Mouse (Mus musculus) MN1 (cell line): ENCODE measurements around the gene Dhx34.
"Not testable (repeated sequence)": the region's sequence is repeated elsewhere in the genome, so short reads cannot be mapped to it uniquely, and the experiment has no call there.

Experiments
- DNase-seq: peaks from one replicate; pipeline ENCODE4 v3.0.0-alpha.2; 2016; ENCODE audit warnings: low spot score

Dhx34 gene

GRCm38 (mm10) chr7:16221582-16222272 is at the start of gene Dhx34:
Dhx34 (minus strand) TSS chr7:16222037.
- DNase-seq = peak; percentile 96

GRCm38 (mm10) chr7:16271139-16271538 is 49.3 kb upstream of the Dhx34 start:
- DNase-seq = no peak

GRCm38 (mm10) chr7:16266593-16266992 is 44.8 kb upstream of the Dhx34 start:
- DNase-seq = not testable (repeated sequence)

GRCm38 (mm10) chr7:16265856-16266255 is 44.0 kb upstream of the Dhx34 start:
- no peak for DNase-seq

GRCm38 (mm10) chr7:16263843-16264242 is 42.0 kb upstream of the Dhx34 start:
- DNase-seq = no peak

GRCm38 (mm10) chr7:16263015-16263787 is 41.4 kb upstream of the Dhx34 start:
- peak; percentile 80 for DNase-seq

- DNase-seq = no peak
Measured at GRCm38 (mm10) chr7:16261097-16261496, 39.3 kb upstream of the Dhx34 start.

GRCm38 (mm10) chr7:16259110-16259590 is 37.3 kb upstream of the Dhx34 start, which contains the start of gene C5ar1:
C5ar1 (minus strand) TSS chr7:16259540.
- DNase-seq = no peak

GRCm38 (mm10) chr7:16257830-16258229 is 36.0 kb upstream of the Dhx34 start:
- no peak for DNase-seq

GRCm38 (mm10) chr7:16255963-16256362 is 34.1 kb upstream of the Dhx34 start:
- not testable (repeated sequence) for DNase-seq

GRCm38 (mm10) chr7:16254195-16254594 is 32.4 kb upstream of the Dhx34 start:
- no peak for DNase-seq

GRCm38 (mm10) chr7:16250687-16251086 is 28.9 kb upstream of the Dhx34 start:
- DNase-seq = no peak

- DNase-seq = no peak
Measured at GRCm38 (mm10) chr7:16245958-16246357, 24.1 kb upstream of the Dhx34 start.

GRCm38 (mm10) chr7:16244067-16244466 is 22.2 kb upstream of the Dhx34 start, which contains the start of gene C5ar2:
C5ar2 (minus strand) TSS chr7:16244154.
- no peak for DNase-seq

GRCm38 (mm10) chr7:16242198-16242597 is 20.4 kb upstream of the Dhx34 start:
- no peak for DNase-seq

- no peak for DNase-seq
Measured at GRCm38 (mm10) chr7:16241787-16242186, 19.9 kb upstream of the Dhx34 start.

GRCm38 (mm10) chr7:16240978-16241303 is 19.1 kb upstream of the Dhx34 start:
- DNase-seq = no peak

GRCm38 (mm10) chr7:16240281-16240977 is 18.6 kb upstream of the Dhx34 start:
- no peak for DNase-seq

- peak; percentile 18 for DNase-seq
Measured at GRCm38 (mm10) chr7:16239554-16239997, 17.7 kb upstream of the Dhx34 start.

- DNase-seq = peak; percentile 22
Measured at GRCm38 (mm10) chr7:16229869-16230268, 8.0 kb upstream of the Dhx34 start.

- no peak for DNase-seq
Measured at GRCm38 (mm10) chr7:16213986-16214385, 7.9 kb downstream of the Dhx34 start.

- no peak for DNase-seq
Measured at GRCm38 (mm10) chr7:16213196-16213595, 8.6 kb downstream of the Dhx34 start.
